Mouse (Mus musculus): ENCODE measurements around the gene Spink8.

GRCm38 (mm10) chr9:109807898-109808297, 4.2 kb upstream of the Spink8 start:
- TF ChIP-seq POLR2A (IDR thresholded peaks at IDR 0.05; ENCODE audit: insufficient read length, low read depth) (no peak), MAX (IDR thresholded peaks at IDR 0.05; ENCODE audit: low read depth) (no peak), CEBPB (IDR thresholded peaks at IDR 0.05; ENCODE audit: insufficient read depth, poor library complexity, severe bottlenecking) (no peak), TCF3 (IDR thresholded peaks at IDR 0.05; ENCODE audit: insufficient read length, low read depth) (no peak), MYOG (IDR thresholded peaks at IDR 0.05; ENCODE audit: control insufficient read depth in 1 of 3, insufficient read depth in 1 of 3, insufficient read length in 2 of 3, low read depth in 2 of 3) (no peak), SRF (IDR thresholded peaks at IDR 0.05; ENCODE audit: control insufficient read depth, insufficient read length, low read depth) (no peak), POLR2AphosphoS2 (IDR thresholded peaks at IDR 0.05; ENCODE audit: insufficient read length, low read depth) (no peak), USF1 (IDR thresholded peaks at IDR 0.05; ENCODE audit: low read depth) (no peak), E2F4 (IDR thresholded peaks at IDR 0.05; ENCODE audit: insufficient read depth) (no peak), TCF12 (IDR thresholded peaks at IDR 0.05; ENCODE audit: insufficient read depth, poor library complexity, severe bottlenecking) (no peak)
